Mouse (Mus musculus) liver, postnatal 0 days (tissue): ENCODE data around the gene Trim38.

Experiments used
- CTCF ChIP-seq: sonication (generic); IDR thresholded peaks from 2 replicates; pipeline ENCODE4 v1.5.1; 2016; ENCODE audit warnings: antibody characterized with exemption, low read depth
- EP300 ChIP-seq: IDR thresholded peaks from 2 replicates; pipeline ENCODE4 v1.6.1; 2016; ENCODE audit warnings: antibody characterized with exemption, low read depth, mild to moderate bottlenecking

DNA sequence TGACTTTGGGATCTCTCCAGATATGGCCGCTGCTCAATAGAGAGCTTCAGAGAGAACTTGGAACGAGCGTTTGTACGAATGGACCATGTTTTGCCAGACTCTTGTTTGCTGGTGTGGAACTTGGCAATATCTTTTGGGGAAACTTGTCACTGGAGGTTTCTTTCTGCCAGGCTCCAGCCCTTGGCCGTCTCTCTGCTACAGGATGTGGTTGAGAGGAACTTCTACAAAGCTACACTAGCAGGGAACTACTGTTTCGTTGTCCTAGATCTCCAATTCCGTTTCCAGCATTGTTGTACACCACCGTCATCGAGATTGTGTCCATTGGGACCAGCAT lies 40.6 kb upstream of the Trim38 start:
- TF ChIP-seq EP300 (no peak), CTCF (no peak)
